Mouse (Mus musculus): ENCODE measurements around the gene Ctf1.

Ctf1 gene

DNA sequence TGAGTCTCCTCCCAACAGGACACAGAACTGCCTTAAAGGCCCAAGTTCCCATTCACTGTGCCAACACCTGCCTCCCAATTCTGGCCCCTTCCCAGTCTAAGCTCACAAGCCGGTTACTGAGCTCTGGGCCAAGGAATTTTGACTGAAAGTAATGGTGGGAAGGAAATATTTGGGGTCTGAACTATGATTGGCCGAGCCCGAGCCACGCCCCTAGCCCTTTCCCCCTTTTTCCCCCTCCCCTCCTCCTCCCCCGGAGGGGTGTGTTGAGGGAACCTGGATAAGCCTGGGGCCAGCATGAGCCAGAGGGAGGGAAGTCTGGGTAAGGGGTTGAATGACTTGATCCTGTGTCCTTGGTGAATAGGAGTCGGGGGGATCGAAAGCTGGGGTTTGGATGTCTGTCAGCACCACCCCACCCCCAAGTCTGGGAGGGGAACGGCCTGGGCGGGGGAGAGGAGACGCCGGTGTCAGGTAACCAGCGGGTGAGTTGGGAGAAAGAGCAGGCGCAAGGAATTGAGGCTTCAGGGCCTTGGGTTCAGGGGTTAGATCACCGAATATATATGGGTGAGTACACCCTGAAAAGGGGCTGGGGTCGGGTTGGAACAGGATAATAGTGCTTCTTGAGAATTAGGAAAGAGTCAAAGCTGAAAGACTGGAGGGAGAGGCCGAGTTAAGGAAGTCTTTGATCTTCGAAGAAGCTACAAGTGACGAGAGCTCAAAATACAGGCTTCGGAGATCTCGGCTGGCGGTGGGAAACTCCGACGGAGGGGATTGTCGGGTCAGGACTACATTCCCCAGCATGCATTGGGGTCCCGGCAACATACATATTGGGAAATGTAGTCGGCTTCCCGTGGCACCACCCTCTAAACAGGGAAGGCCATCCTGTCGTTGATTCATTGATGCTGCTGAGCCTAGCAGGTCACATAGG lies at the start of gene Ctf1:
Gene Ctf1 (plus strand): TSS at position 276 of the 925 bp plus-strand sequence.
- peak; percentile 88 to 91 for DNase-seq

DNA sequence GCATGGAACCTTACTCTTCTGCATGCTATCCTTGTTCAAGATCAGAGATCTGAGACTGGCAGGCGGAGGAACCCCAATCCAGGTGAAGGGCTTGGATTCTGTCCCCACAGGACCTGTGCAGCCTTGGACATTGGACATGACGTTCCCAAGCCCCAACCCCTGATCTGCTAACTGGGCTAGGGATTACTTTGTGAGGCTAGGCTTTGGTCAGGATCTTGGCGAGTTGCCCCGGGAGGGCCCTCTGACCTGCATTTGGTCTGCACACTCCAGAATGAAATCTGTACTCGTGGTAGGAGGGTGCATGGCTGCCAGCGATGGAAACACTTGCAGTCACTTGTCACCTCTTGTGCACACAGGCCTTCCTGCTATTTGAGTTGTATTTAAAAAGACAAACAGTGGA lies 49.6 kb upstream of the Ctf1 start:
- peak; percentile 31 to 53 for DNase-seq

DNA sequence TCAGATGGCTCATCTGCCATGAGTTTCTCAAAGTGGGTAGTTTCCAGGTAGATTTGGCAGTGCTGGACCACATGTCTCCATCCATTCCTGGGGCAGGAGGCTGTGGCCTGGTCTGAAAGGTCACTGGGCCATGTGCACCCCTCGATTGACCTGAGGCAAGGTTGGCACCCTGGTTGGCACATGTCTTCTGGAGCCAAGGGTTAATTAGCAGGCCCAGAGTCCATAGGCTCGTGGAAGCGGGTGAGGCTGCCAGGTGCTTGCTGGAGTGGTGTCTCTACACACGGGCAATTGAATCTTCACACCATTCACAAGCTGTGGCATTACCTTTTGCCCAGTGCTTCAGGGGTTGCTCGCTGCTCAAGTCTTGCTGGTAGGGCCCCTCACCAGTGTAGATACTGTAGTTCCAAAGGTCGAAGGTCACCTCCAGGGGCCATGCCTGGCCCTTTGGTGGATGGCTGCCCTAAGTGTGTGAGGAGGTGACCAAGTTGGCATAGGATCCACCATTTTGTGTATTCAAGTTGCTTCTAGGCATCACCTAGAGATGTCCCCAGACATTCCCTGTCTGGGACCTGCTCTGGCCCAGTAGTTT lies 46.4 kb upstream of the Ctf1 start:
- DNase-seq, result no peak

DNA sequence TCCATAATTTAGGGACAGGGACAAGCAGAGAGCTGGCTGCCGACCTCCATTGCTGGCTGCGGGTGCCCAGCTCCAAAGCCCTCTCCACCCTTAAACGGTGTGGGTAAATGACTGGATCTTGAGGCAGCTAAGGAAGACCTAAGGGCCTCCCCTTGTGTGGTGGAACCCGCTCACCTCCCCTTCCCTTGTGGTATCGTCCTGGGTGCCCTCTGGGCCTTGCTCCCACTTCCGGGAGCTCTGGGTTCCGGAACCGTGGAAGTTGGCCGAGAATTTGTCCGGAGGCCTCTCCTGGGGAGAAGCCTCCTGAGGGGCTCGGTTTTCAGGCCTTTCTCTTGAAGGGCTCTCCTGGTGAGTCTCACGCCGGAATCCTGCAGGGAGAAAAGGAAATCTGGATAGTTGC lies 45.9 kb upstream of the Ctf1 start:
- DNase-seq, result no peak

- no peak for DNase-seq
Observed at GRCm38 (mm10) chr7:127667171-127667570, 45.4 kb upstream of the Ctf1 start.

- no peak for DNase-seq
Observed at GRCm38 (mm10) chr7:127671880-127672774, 40.4 kb upstream of the Ctf1 start.

DNA sequence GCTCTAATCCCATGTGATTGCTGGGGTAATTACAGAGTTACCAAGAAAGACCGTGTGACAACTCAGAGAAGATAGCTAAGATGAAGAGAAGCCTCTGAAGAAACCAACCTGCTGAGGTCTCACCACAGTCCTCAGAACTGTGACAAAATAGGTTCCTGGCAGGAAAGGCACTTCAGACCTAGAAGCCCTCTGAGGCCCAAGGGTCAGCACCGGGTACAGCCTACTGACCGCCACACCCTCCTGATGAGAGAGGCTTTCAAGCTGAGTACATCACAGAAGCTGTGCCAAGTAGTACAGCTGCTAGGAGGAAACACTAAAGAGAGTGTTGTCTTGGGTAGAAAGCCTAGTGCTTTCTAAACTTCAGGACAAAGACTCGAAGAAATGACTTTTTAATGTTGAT lies 39.8 kb upstream of the Ctf1 start:
- DNase-seq, result no peak

DNA sequence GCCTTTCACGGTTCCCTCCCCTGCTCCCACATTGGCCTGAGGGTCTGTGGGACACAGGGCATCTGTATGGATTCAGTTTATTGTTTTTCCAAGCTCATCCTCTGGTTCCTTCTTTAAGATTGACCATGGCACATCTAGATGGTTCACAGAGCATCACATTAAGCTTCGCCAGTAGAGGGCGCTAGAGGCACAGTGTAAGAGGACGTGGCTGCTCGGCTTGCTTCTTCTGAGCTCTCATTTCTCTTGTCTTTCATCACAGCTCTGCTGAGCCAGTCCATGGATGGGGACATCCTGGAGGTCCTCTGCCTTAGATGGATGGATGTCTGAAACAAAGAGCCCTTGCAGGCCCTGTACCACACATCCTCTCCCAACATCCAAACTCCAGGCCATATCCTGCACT lies 37.6 kb upstream of the Ctf1 start:
- peak; percentile 90 to 92 for DNase-seq

DNA sequence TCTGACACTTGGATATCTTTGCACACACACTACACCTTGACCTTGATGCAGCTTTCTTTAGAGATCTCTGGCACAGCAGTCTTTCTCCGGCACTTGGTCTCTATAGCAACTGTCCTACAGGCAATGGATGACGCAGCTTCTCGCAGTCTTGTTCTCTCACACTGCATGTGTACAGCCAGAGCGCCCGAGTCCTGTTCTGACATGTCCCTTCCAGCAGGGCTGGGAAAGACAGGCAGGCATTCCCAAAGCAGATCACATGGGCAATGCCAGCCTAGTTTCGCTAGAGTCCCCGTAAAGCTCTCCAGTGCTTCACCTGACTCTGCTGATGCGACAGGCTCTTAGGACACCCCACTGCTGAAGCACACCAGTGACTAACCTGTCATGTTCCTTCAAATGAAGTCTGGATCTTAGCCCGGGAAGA lies 37.1 kb upstream of the Ctf1 start:
- no peak for DNase-seq

DNA sequence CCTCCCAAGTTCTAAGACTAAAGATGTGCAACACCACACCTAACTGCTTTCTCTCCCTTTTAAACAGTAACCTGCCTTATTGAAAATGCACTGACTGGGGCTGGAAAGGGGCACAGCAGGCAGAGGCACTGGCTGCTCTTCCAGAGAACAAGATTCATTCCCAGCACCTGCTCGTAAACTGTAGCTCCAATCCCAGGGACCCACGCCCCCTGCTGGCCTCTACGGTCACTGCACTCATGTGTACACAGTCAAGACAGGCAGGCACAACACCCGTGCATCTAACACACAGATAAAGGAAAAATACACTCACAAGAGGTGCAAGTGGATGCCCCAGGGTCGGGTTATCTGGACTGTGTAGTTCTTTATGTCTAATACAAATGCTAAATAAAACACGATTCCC lies 35.5 kb upstream of the Ctf1 start:
- peak; percentile 73 to 80 for DNase-seq

DNA sequence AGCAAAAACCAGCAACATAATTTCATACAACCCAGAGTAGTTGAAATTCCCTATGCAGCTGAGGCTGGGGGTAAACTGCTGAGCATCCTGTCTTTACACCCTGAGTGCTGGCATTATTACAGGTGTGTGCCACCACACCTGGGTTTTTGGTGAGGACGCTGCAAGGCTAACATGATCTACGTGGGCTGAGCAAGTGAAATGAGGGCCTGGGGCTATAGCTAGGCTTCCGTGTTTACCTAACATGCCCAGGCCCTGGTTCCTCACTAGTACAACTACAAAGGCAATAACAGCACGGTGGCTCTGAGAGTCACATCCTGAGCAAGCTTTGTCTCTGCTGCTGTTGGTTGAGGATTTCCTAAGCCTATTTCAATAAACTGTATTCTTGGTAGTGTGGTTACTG lies 34.9 kb upstream of the Ctf1 start:
- DNase-seq, result no peak

- no peak for DNase-seq
Observed at GRCm38 (mm10) chr7:127678811-127679210, 33.7 kb upstream of the Ctf1 start.

DNA sequence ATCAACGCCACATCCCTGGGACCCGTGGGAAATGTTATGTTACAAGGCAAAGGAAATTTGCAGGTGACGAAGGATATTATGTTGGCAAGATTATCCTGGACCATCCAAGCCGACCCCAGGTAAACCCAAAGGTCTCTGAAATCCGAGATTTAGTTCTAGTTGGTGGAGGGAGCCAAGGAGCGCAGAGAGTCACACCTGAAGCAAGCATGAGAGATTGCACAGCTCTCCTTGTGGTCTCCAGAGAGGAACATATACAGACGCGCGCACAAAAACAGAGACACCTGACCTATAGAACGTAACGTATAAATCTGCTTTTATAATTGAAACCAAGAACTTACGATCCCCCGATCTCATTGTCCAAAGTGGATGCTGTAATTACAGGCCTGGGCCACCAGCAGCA lies 32.0 kb upstream of the Ctf1 start:
- no peak for DNase-seq

- no peak for DNase-seq
Observed at GRCm38 (mm10) chr7:127681888-127682553, 30.5 kb upstream of the Ctf1 start.

DNA sequence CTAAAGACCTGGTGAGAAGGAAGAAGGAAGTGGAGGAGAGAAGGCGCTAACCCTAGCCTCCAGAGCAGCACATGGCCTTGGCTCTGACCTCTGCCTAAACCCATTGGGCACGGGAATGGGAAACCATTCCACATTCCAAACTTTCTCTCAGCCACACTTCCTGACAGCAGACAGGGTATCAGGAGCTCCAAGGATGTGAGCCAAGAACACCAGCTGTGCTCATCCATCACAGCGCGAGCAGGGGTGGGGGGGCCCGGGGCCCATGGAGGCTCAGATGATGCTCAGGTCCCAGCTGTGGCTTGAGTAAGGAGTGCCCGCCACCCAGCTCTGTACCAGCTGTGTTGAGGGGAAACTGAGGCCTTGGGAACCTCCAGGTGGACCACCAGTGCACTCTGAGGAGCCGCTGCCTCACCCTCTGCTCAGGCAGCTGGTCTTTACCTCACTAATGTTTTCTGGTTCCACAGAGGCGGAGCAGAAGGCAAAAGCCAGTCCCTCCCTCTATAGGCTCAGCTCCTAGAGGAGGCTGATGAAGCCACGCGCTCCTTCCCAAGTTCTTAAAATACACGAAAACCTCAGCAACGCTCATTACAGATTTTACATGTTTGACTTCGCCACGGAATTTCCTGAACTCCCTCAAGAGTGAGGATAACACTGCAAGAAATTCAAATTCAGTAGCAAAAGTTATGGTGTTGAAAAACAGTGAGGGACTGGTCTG lies 27.1 kb upstream of the Ctf1 start:
- peak; percentile 34 to 45 for DNase-seq

- DNase-seq, result no peak
Observed at GRCm38 (mm10) chr7:127686740-127687449, 25.6 kb upstream of the Ctf1 start.

DNA sequence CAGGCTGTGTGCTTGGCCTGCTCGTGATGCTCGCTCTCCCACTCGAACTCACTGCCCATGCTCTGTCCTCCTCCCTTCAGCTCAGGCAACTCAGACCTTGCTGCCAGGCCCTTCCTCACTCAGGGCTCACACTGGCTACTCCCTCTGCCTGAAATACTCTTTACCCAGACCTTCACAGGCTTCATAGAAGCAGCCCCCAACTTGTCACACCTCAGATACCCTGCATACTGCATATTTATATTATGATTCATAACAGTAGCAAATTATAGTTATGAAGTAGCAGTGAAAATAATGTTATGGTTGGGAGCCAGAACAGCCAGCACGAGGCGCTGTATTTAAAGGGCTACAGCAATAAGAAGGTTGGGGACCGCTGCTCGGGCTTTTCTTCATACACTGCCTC lies 23.6 kb upstream of the Ctf1 start:
- DNase-seq, result no peak

- no peak for DNase-seq
Observed at GRCm38 (mm10) chr7:127689626-127690280, 22.8 kb upstream of the Ctf1 start.

GRCm38 (mm10) chr7:127691221-127691989 lies 21.1 kb upstream of the Ctf1 start:
- DNase-seq, result peak; percentile 72 to 82

- no peak for DNase-seq
Observed at GRCm38 (mm10) chr7:127693290-127693689, 19.2 kb upstream of the Ctf1 start.
